Mouse (Mus musculus) forebrain, postnatal 0 days (tissue): ENCODE results near the gene Cacna1e. TPM values are rescaled to one million over a fixed set of nuclear protein-coding genes. Genes with fewer than 3 reads are reported as not detected.
A peak's percentile ranks its signal among the peaks of the same experiment; 100 is the strongest.

Experiments
- ATAC-seq: fragments of 200-750 bp; cut with Nextera tagmentation; 2 replicates; pipeline ENCODE4 v1.8.0; 2017; ENCODE audit warnings: mild to moderate bottlenecking, moderate library complexity
- DNase-seq: peaks from one replicate; pipeline ENCODE4 v3.0.0-alpha.2; 2015
- H3K27ac ChIP-seq: fragments of 300-500 bp; sonication (generic); 2 replicates; pipeline ENCODE4 v1.5.1; 2014; ENCODE audit warnings: low read depth, mild to moderate bottlenecking, antibody characterized with exemption, low read length, moderate library complexity, mixed read lengths
- H3K27me3 ChIP-seq: fragments of 300-500 bp; sonication (generic); 2 replicates; pipeline ENCODE4 v1.6.1; 2014; ENCODE audit warnings: mild to moderate bottlenecking, low read length, mixed read lengths; ENCODE audit not compliant: insufficient read depth
- H3K36me3 ChIP-seq: fragments of 300-500 bp; sonication (generic); 2 replicates; pipeline ENCODE4 v1.6.1; 2014; ENCODE audit warnings: mild to moderate bottlenecking, moderate library complexity; ENCODE audit not compliant: insufficient read depth
- H3K4me1 ChIP-seq: fragments of 300-500 bp; sonication (generic); 2 replicates; pipeline ENCODE4 v1.6.1; 2014; ENCODE audit warnings: antibody characterized with exemption; ENCODE audit not compliant: insufficient read depth
- H3K4me2 ChIP-seq: fragments of 300-500 bp; sonication (generic); 2 replicates; pipeline ENCODE4 v1.6.1; 2014; ENCODE audit warnings: low read depth, mild to moderate bottlenecking, moderate library complexity
- H3K4me3 ChIP-seq: fragments of 300-500 bp; sonication (generic); 2 replicates; pipeline ENCODE4 v1.5.1; 2014; ENCODE audit warnings: low read depth, low read length, mixed read lengths
- H3K9ac ChIP-seq: fragments of 300-500 bp; sonication (generic); 2 replicates; pipeline ENCODE4 v1.6.1; 2014; ENCODE audit warnings: mild to moderate bottlenecking
- H3K9me3 ChIP-seq: fragments of 300-500 bp; sonication (generic); 2 replicates; pipeline ENCODE4 v1.6.1; 2016; ENCODE audit warnings: low read length
- CTCF ChIP-seq: sonication (generic); IDR thresholded peaks from 2 replicates; pipeline ENCODE4 v1.5.1; 2016; ENCODE audit warnings: antibody characterized with exemption, control low read depth, low read depth
- WGBS: fragments of 180-500 bp; shearing (Covaris S2); extraction: QIAGEN DNeasy Blood & Tissue Kit; methylation state at CpG from one replicate; pipeline ENCODE4 v1.1.7; 2014; 5-methylcytosine and 5-hydroxymethylcytosine counted together
- polyA plus RNA-seq: library from polyadenylated mRNA; unstranded; fragments of >200 nt; fragmentation: Nextera tagmentation; extraction: Ambion mirVana; gene quantifications from 2 replicates; pipeline ENCODE4 v1.2.1, GENCODE M21; 2015
- total RNA-seq: library from RNA; depleted of rRNA; stranded (reverse); fragments of >200 nt; gene quantifications from 2 replicates; pipeline ENCODE4 v1.2.3, GENCODE M21; 2014

Gene Cacna1e
- total and polyA plus RNA-seq, 2 experiments from 2014 or later, result 7.2 to 74.0 TPM

- H3K9ac ChIP-seq, result peak overlapping the region; percentile 25; the same call in 1 of the 2 replicates
- H3K4me3 ChIP-seq, result no peak overlapping the region
- peak; percentile 95 for DNase-seq
- H3K27ac ChIP-seq, result no peak overlapping the region
- 5% methylated on average over 4 of the region's 4 CpGs for WGBS
- peaks cover 7% of the 10 kb centered on the region; the same call in 1 of the 2 replicates for H3K4me1 ChIP-seq
- H3K9me3 ChIP-seq, result no peaks in the 10 kb centered on the region
- H3K4me2 ChIP-seq, result no peak overlapping the region
- no peaks in the 10 kb centered on the region for H3K27me3 ChIP-seq
- peak; percentile 100 for TF ChIP-seq CTCF
- peak; percentile 76 for ATAC-seq
- H3K36me3 ChIP-seq, result no peaks in the 10 kb centered on the region
Observed at GRCm38 (mm10) chr1:154786243-154786669, 98.0 kb downstream of the Cacna1e start.

GRCm38 (mm10) chr1:154784862-154785261 is 99.4 kb downstream of the Cacna1e start:
- TF ChIP-seq CTCF, result no peak
- H3K27me3 ChIP-seq, result no peaks in the 10 kb centered on the region
- H3K9me3 ChIP-seq, result no peaks in the 10 kb centered on the region
- ATAC-seq, result no peak
- no peaks in the 10 kb centered on the region for H3K36me3 ChIP-seq
- DNase-seq, result no peak
- 23% methylated on average over 12 of the region's 12 CpGs for whole genome bisulfite sequencing
- no peak overlapping the region for H3K4me3 ChIP-seq
- no peak overlapping the region for H3K27ac ChIP-seq
- no peak overlapping the region for H3K9ac ChIP-seq
- no peak overlapping the region for H3K4me2 ChIP-seq
- H3K4me1 ChIP-seq, result no peaks in the 10 kb centered on the region

- no peaks in the 10 kb centered on the region for H3K27me3 ChIP-seq
- no peaks in the 10 kb centered on the region for H3K36me3 ChIP-seq
- no peak overlapping the region for H3K4me2 ChIP-seq
- no peak for ATAC-seq
- no peak overlapping the region for H3K9ac ChIP-seq
- no peak for TF ChIP-seq CTCF
- DNase-seq, result no peak
- H3K27ac ChIP-seq, result no peak overlapping the region
- whole genome bisulfite sequencing, result 69% methylated on average over 1 of the region's 1 CpGs
- H3K4me1 ChIP-seq, result no peaks in the 10 kb centered on the region
- no peaks in the 10 kb centered on the region for H3K9me3 ChIP-seq
- H3K4me3 ChIP-seq, result no peak overlapping the region
Observed at GRCm38 (mm10) chr1:154783521-154783920, 100.8 kb downstream of the Cacna1e start.

- Histone ChIP-seq H3K4me1 (no peaks in the 10 kb centered on the region), H3K27me3 (no peaks in the 10 kb centered on the region), H3K4me2 (no peak overlapping the region), H3K9me3 (no peaks in the 10 kb centered on the region), H3K9ac (no peak overlapping the region), H3K27ac (no peak overlapping the region), H3K4me3 (no peak overlapping the region), H3K36me3 (no peaks in the 10 kb centered on the region)
- TF ChIP-seq CTCF, result no peak
- no peak for ATAC-seq
- no peak for DNase-seq
- 68% methylated on average over 11 of the region's 11 CpGs for WGBS
Observed at GRCm38 (mm10) chr1:154779908-154780514, 104.3 kb downstream of the Cacna1e start.

GRCm38 (mm10) chr1:154776344-154776743 is 108.0 kb downstream of the Cacna1e start:
- ATAC-seq (no peak), DNase-seq (no peak)
- Histone ChIP-seq H3K4me1 (no peaks in the 10 kb centered on the region), H3K9me3 (no peaks in the 10 kb centered on the region), H3K4me3 (no peak overlapping the region), H3K4me2 (no peak overlapping the region), H3K36me3 (no peaks in the 10 kb centered on the region), H3K27ac (no peak overlapping the region), H3K27me3 (no peaks in the 10 kb centered on the region), H3K9ac (no peak overlapping the region)
- 64% methylated on average over 4 of the region's 4 CpGs for WGBS
- no peak for TF ChIP-seq CTCF

- whole genome bisulfite sequencing, result 81% methylated on average over 3 of the region's 3 CpGs
- no peaks in the 10 kb centered on the region for H3K4me1 ChIP-seq
- no peak overlapping the region for H3K4me2 ChIP-seq
- H3K27ac ChIP-seq, result no peak overlapping the region
- no peak for TF ChIP-seq CTCF
- no peak overlapping the region for H3K9ac ChIP-seq
- H3K27me3 ChIP-seq, result no peaks in the 10 kb centered on the region
- H3K36me3 ChIP-seq, result no peaks in the 10 kb centered on the region
- no peak overlapping the region for H3K4me3 ChIP-seq
- H3K9me3 ChIP-seq, result no peaks in the 10 kb centered on the region
- DNase-seq (no peak), ATAC-seq (no peak)
Observed at GRCm38 (mm10) chr1:154774468-154774867, 109.8 kb downstream of the Cacna1e start.

- no peaks in the 10 kb centered on the region for H3K9me3 ChIP-seq
- TF ChIP-seq CTCF, result no peak
- no peaks in the 10 kb centered on the region for H3K4me1 ChIP-seq
- no peaks in the 10 kb centered on the region for H3K27me3 ChIP-seq
- no peak overlapping the region for H3K4me2 ChIP-seq
- ATAC-seq (no peak), DNase-seq (no peak)
- no peak overlapping the region for H3K4me3 ChIP-seq
- no peak overlapping the region for H3K27ac ChIP-seq
- H3K36me3 ChIP-seq, result no peaks in the 10 kb centered on the region
- no peak overlapping the region for H3K9ac ChIP-seq
Observed at GRCm38 (mm10) chr1:154771111-154771510, 113.2 kb downstream of the Cacna1e start.

GRCm38 (mm10) chr1:154770542-154770941 is 113.8 kb downstream of the Cacna1e start:
- Histone ChIP-seq H3K9ac (no peak overlapping the region), H3K27me3 (no peaks in the 10 kb centered on the region), H3K4me3 (no peak overlapping the region), H3K27ac (no peak overlapping the region), H3K4me1 (no peaks in the 10 kb centered on the region), H3K4me2 (no peak overlapping the region), H3K36me3 (no peaks in the 10 kb centered on the region), H3K9me3 (no peaks in the 10 kb centered on the region)
- WGBS, result 32% methylated on average over 3 of the region's 3 CpGs
- no peak for TF ChIP-seq CTCF
- ATAC-seq (no peak), DNase-seq (no peak)
